Mouse (Mus musculus) frontal cortex, postnatal 10 days (tissue): ENCODE results near the gene Gnb4.

ENCODE experiments used
- DNase-seq, 2 experiments: peaks; one replicate each; pipeline ENCODE4 v3.0.0; 2022; ENCODE audit warnings: low spot score in 2 of 2, mixed read lengths in 1 of 2

Gene Gnb4

GRCm38 (mm10) chr3:32616331-32617052, at the start of gene Gnb4:
Gene Gnb4, minus strand, starts transcription at chr3:32616585.
- DNase-seq, result peak; percentile 36 to 54

GRCm38 (mm10) chr3:32661556-32661930, 45.2 kb upstream of the Gnb4 start:
- DNase-seq, result no peak

- no peak for DNase-seq
These were observed 44.6 kb upstream of the Gnb4 start for GRCm38 (mm10) chr3:32660831-32661555.

- DNase-seq, result peak; percentile 27 to 41
These were observed 43.9 kb upstream of the Gnb4 start for GRCm38 (mm10) chr3:32660276-32660675.

- no peak for DNase-seq
These were observed 43.1 kb upstream of the Gnb4 start for GRCm38 (mm10) chr3:32659506-32659905.

- no peak for DNase-seq
These were observed 42.4 kb upstream of the Gnb4 start for GRCm38 (mm10) chr3:32658821-32659220.

- no peak for DNase-seq
These were observed 42.0 kb upstream of the Gnb4 start for GRCm38 (mm10) chr3:32658401-32658800.

GRCm38 (mm10) chr3:32656398-32656994, 40.1 kb upstream of the Gnb4 start:
- no peak for DNase-seq

- DNase-seq, result no peak
These were observed 39.6 kb upstream of the Gnb4 start for GRCm38 (mm10) chr3:32655994-32656393.

- no peak for DNase-seq
These were observed 36.4 kb upstream of the Gnb4 start for GRCm38 (mm10) chr3:32652739-32653138.

GRCm38 (mm10) chr3:32649284-32649683, 32.9 kb upstream of the Gnb4 start:
- no peak for DNase-seq

GRCm38 (mm10) chr3:32646918-32647317, 30.5 kb upstream of the Gnb4 start:
- DNase-seq, result no peak

- no peak for DNase-seq
These were observed 28.4 kb upstream of the Gnb4 start for GRCm38 (mm10) chr3:32644751-32645150.

GRCm38 (mm10) chr3:32642116-32642515, 25.7 kb upstream of the Gnb4 start:
- no peak for DNase-seq

- no peak for DNase-seq
These were observed 21.9 kb upstream of the Gnb4 start for GRCm38 (mm10) chr3:32638240-32638639.

- DNase-seq, result no peak
These were observed 16.4 kb upstream of the Gnb4 start for GRCm38 (mm10) chr3:32632760-32633264.

GRCm38 (mm10) chr3:32630210-32630609, 13.8 kb upstream of the Gnb4 start:
- no peak for DNase-seq

GRCm38 (mm10) chr3:32628141-32628540, 11.8 kb upstream of the Gnb4 start:
- no peak for DNase-seq

GRCm38 (mm10) chr3:32622106-32622505, 5.7 kb upstream of the Gnb4 start:
- DNase-seq, result no peak

- no peak for DNase-seq
These were observed 5.3 kb upstream of the Gnb4 start for GRCm38 (mm10) chr3:32621658-32622057.

- DNase-seq, result peak; percentile 27 to 42
These were observed 763 bp upstream of the Gnb4 start for GRCm38 (mm10) chr3:32617053-32617642.

- DNase-seq, result no peak
These were observed 417 bp downstream of the Gnb4 start for GRCm38 (mm10) chr3:32616006-32616330.
